Mouse (Mus musculus) spleen, postnatal 4 days (tissue): ENCODE results near the gene Ydjc.
"Not testable (repeated sequence)": the region's sequence is repeated elsewhere in the genome, so short reads cannot be mapped to it uniquely, and the experiment has no call there.

ENCODE experiments used
- DNase-seq, 2 experiments: peaks; one replicate each; pipeline ENCODE4 v3.0.0; 2022; ENCODE audit warnings: low spot score in 2 of 2

Gene Ydjc

GRCm38 (mm10) chr16:17151874-17152273 lies 7.5 kb downstream of the Ydjc start:
- no peak for DNase-seq

- DNase-seq = no peak
Observed at GRCm38 (mm10) chr16:17154346-17154745, 9.9 kb downstream of the Ydjc start.

GRCm38 (mm10) chr16:17165478-17165877 lies 21.1 kb downstream of the Ydjc start:
- not testable (repeated sequence) for DNase-seq

- no peak for DNase-seq
Observed at GRCm38 (mm10) chr16:17167179-17167578, 22.8 kb downstream of the Ydjc start.

- no peak for DNase-seq
Observed at GRCm38 (mm10) chr16:17168049-17168448, 23.6 kb downstream of the Ydjc start.

GRCm38 (mm10) chr16:17175765-17176164 lies 31.3 kb downstream of the Ydjc start:
- no peak for DNase-seq

- no peak for DNase-seq
Observed at GRCm38 (mm10) chr16:17177623-17178170, 33.3 kb downstream of the Ydjc start.

GRCm38 (mm10) chr16:17179706-17180105 lies 35.3 kb downstream of the Ydjc start:
- no peak for DNase-seq

GRCm38 (mm10) chr16:17181382-17181781 lies 37.0 kb downstream of the Ydjc start:
- peak in 1 of 2 experiments; percentile 38 for DNase-seq

GRCm38 (mm10) chr16:17182136-17182535 lies 37.7 kb downstream of the Ydjc start:
- no peak for DNase-seq

- DNase-seq = no peak
Observed at GRCm38 (mm10) chr16:17183003-17183402, 38.6 kb downstream of the Ydjc start.

- no peak for DNase-seq
Observed at GRCm38 (mm10) chr16:17185475-17185874, 41.1 kb downstream of the Ydjc start.

- DNase-seq = no peak
Observed at GRCm38 (mm10) chr16:17193823-17194222, 49.4 kb downstream of the Ydjc start.

- no peak for DNase-seq
Observed at GRCm38 (mm10) chr16:17200121-17200952, 55.9 kb downstream of the Ydjc start.

GRCm38 (mm10) chr16:17200953-17201707 lies 56.7 kb downstream of the Ydjc start:
- DNase-seq = peak; percentile 83 to 89

- no peak for DNase-seq
Observed at GRCm38 (mm10) chr16:17201977-17202376, 57.6 kb downstream of the Ydjc start.

GRCm38 (mm10) chr16:17202549-17202948 lies 58.1 kb downstream of the Ydjc start, which contains the start of gene Ube2l3:
Ube2l3 (minus strand) TSS chr16:17202649.
- DNase-seq = no peak

GRCm38 (mm10) chr16:17204990-17205389 lies 60.6 kb downstream of the Ydjc start:
- peak in 1 of 2 experiments; percentile 38 for DNase-seq

- DNase-seq = peak; percentile 77 to 92
Observed at GRCm38 (mm10) chr16:17208389-17209361, 64.3 kb downstream of the Ydjc start, which contains the start of gene Rimbp3. Rimbp3 (plus strand) TSS chr16:17208603.

- DNase-seq = peak in 1 of 2 experiments; percentile 28
Observed at GRCm38 (mm10) chr16:17209404-17209960, 65.1 kb downstream of the Ydjc start.
